ENCODE assay signal across 21 mouse cellular contexts in genomic region chr8:89641339-89641738, GRCm38 (mm10).
"Had no signal": no experiment of that assay in that cellular context is flagged by ENCODE, and none has a peak within 500 bp of the region (broad histone marks: within the 10 kb centered on the region; RNA-seq: fewer than 3 reads in every experiment).

No protein-coding gene starts in this region.

- H3K9me3 ChIP-seq: limb, embryonic 13.5 days; liver, embryonic 13.5 days; neural tube, embryonic 12.5 days; neural tube, embryonic 15.5 days; stomach, embryonic 15.5 days had no signal

- H3K4me2 ChIP-seq: limb, embryonic 13.5 days; liver, embryonic 13.5 days; midbrain, embryonic 11.5 days; neural tube, embryonic 12.5 days; neural tube, embryonic 15.5 days; stomach, embryonic 15.5 days had no signal

- DNase-seq: kidney, adult 18-20 months; kidney, adult 9 months; kidney, postnatal 25 days; layer of hippocampus, postnatal 36 days; liver, embryonic 13.5 days; lung, adult 2 months; lung, postnatal 14 days; lung, postnatal 4 days; midbrain, embryonic 14.5 days; right cerebral cortex, adult 18-20 months; right cerebral cortex, postnatal 14 days; spleen, adult 18-20 months; thymus, postnatal 25 days had no signal

- H3K27me3 ChIP-seq: liver, embryonic 13.5 days; megakaryocyte, embryonic 14.5 days; neural tube, embryonic 15.5 days; stomach, embryonic 15.5 days had no signal

- H3K4me1 ChIP-seq: liver, embryonic 13.5 days; megakaryocyte, embryonic 14.5 days; neural tube, embryonic 12.5 days; neural tube, embryonic 15.5 days; stomach, embryonic 15.5 days had no signal

- H3K27ac ChIP-seq: kidney, postnatal 0 days; left cerebral cortex, adult 2 months; limb, embryonic 13.5 days; liver, embryonic 13.5 days; neural tube, embryonic 12.5 days; neural tube, embryonic 15.5 days; stomach, embryonic 15.5 days had no signal

- H3K4me3 ChIP-seq: left cerebral cortex, adult 2 months; limb, embryonic 13.5 days; liver, embryonic 13.5 days; megakaryocyte, embryonic 14.5 days; neural tube, embryonic 12.5 days; neural tube, embryonic 15.5 days; stomach, embryonic 15.5 days had no signal

- H3K36me3 ChIP-seq: limb, embryonic 13.5 days; liver, embryonic 13.5 days; neural tube, embryonic 12.5 days; neural tube, embryonic 15.5 days; stomach, embryonic 15.5 days had no signal

- H3K9ac ChIP-seq: limb, embryonic 13.5 days; liver, embryonic 13.5 days; neural tube, embryonic 12.5 days; neural tube, embryonic 15.5 days; stomach, embryonic 15.5 days had no signal
